Mouse (Mus musculus): ENCODE data around the gene Plxnb1. TPM values are rescaled to one million over a fixed set of nuclear protein-coding genes. Genes with fewer than 3 reads are reported as not detected.
A peak's percentile ranks its signal among the peaks of the same experiment; 100 is the strongest.

Gene Plxnb1
- polyA plus RNA-seq, 1 experiment from 2014 or later: 27.3 TPM

- H3K4me2 ChIP-seq (ENCODE audit: low read depth, low read length, severe bottlenecking): peak overlapping the region; percentile 61
- H3K4me1 ChIP-seq (replicated peaks; ENCODE audit: control insufficient read depth, insufficient read depth, low read length): peaks cover 9% of the 10 kb centered on the region
- H3K27ac ChIP-seq (ENCODE audit: low read depth, low read length): no peak overlapping the region
- H3K9ac ChIP-seq (ENCODE audit: low read length): peak overlapping the region; percentile 74
- no peaks in the 10 kb centered on the region; the same call in 1 of the 2 replicates for H3K36me3 ChIP-seq (ENCODE audit: control insufficient read depth, insufficient read depth, low read length)
- 7% methylated on average over 11 of the region's 11 CpGs for WGBS
- H3K27me3 ChIP-seq (ENCODE audit: control insufficient read depth, insufficient read depth, low read length): no peaks in the 10 kb centered on the region
- ATAC-seq (replicated peaks; ENCODE audit: low FRiP score) (peak; percentile 18), DNase-seq (ENCODE audit: low spot score) (no peak)
- no peaks in the 10 kb centered on the region for H3K9me3 ChIP-seq (ENCODE audit: control insufficient read depth, low read length)
- peak overlapping the region; percentile 66 for H3K4me3 ChIP-seq (ENCODE audit: low read depth, low read length)
Measured at GRCm38 (mm10) chr9:109081749-109082123, 13.5 kb upstream of the Plxnb1 start.

DNA sequence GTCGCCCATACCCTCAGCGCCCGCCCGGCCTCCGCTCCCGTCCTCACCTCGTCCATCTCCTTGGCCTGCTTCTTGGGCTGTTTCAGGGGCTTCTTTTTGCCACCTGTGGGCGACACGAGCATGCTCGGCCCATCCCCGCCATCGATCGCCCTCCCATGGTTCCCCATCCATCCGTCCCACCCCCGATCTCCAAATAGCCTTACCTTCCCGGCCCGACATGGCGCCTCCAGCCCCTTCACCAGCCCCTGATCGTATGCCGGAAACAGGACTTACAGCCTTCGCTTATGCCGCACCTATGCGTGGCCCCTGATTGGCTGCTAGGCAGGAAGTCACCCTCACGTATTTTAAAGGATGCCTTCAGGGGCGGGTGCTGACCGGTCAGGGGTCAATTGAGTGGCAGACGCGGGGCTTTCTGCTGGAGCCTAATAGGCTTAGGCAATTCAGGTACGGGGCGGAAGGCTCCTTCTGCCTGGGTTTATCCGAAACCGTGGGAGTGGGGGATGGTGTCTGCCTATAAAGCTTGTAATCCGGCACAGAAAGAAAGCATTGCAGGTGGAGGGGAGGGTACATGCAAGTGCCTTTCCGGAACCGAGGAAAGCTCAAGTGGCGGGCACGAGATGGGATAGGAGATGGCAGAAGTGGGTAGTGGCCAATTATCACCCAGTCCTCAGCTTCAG, 12.9 kb upstream of the Plxnb1 start, which contains the start of the genes Ccdc51 and Tma7:
Gene Ccdc51 (plus strand): TSS at position 370 of the 677 bp plus-strand sequence.
Gene Tma7 (minus strand): TSS at position 464 of the 677 bp plus-strand sequence.
- Histone ChIP-seq H3K27ac (ENCODE audit: low read depth, low read length) (no peak within 1 kb of the TSS), H3K36me3 (ENCODE audit: control insufficient read depth, insufficient read depth, low read length) (no peaks in the 10 kb centered on the region; the same call in 1 of the 2 replicates), H3K9me3 (ENCODE audit: control insufficient read depth, low read length) (no peaks in the 10 kb centered on the region), H3K4me1 (replicated peaks; ENCODE audit: control insufficient read depth, insufficient read depth, low read length) (peaks cover 9% of the 10 kb centered on the region), H3K4me2 (ENCODE audit: low read depth, low read length, severe bottlenecking) (peak within 1 kb of the TSS; percentile 61), H3K4me3 (ENCODE audit: low read depth, low read length) (peak within 1 kb of the TSS; percentile 66), H3K9ac (ENCODE audit: low read length) (peak within 1 kb of the TSS; percentile 74), H3K27me3 (ENCODE audit: control insufficient read depth, insufficient read depth, low read length) (no peaks in the 10 kb centered on the region)
- under 1% methylated on average over 37 of the region's 37 CpGs for WGBS
- ATAC-seq (replicated peaks; ENCODE audit: low FRiP score) (peak; percentile 96), DNase-seq (ENCODE audit: low spot score) (peak; percentile 91)

GRCm38 (mm10) chr9:109084922-109085321, 10.3 kb upstream of the Plxnb1 start:
- no peaks in the 10 kb centered on the region for H3K9me3 ChIP-seq (ENCODE audit: control insufficient read depth, low read length)

GRCm38 (mm10) chr9:109087987-109088386, 7.2 kb upstream of the Plxnb1 start:
- Histone ChIP-seq H3K4me3 (ENCODE audit: low read depth, low read length) (no peak overlapping the region), H3K9me3 (ENCODE audit: control insufficient read depth, low read length) (no peaks in the 10 kb centered on the region), H3K4me1 (replicated peaks; ENCODE audit: control insufficient read depth, insufficient read depth, low read length) (peaks cover 13% of the 10 kb centered on the region; the same call in 1 of the 2 replicates), H3K9ac (ENCODE audit: low read length) (peak overlapping the region; percentile 9; the same call in 1 of the 2 replicates), H3K27ac (ENCODE audit: low read depth, low read length) (no peak overlapping the region), H3K36me3 (ENCODE audit: control insufficient read depth, insufficient read depth, low read length) (no peaks in the 10 kb centered on the region; the same call in 1 of the 2 replicates), H3K4me2 (ENCODE audit: low read depth, low read length, severe bottlenecking) (no peak overlapping the region), H3K27me3 (ENCODE audit: control insufficient read depth, insufficient read depth, low read length) (no peaks in the 10 kb centered on the region)
- DNase-seq (ENCODE audit: low spot score) (peak; percentile 52), ATAC-seq (replicated peaks; ENCODE audit: low FRiP score) (0 out of 2 replicates have a peak, but pooled peaks have one; percentile 8)
- WGBS: 7% methylated on average over 5 of the region's 5 CpGs

More at GRCm38 (mm10) chr9:109084922-109085321, 10.3 kb upstream of the Plxnb1 start:
- Histone ChIP-seq H3K36me3 (ENCODE audit: control insufficient read depth, insufficient read depth, low read length) (no peaks in the 10 kb centered on the region; the same call in 1 of the 2 replicates), H3K27ac (ENCODE audit: low read depth, low read length) (no peak overlapping the region), H3K9ac (ENCODE audit: low read length) (no peak overlapping the region), H3K27me3 (ENCODE audit: control insufficient read depth, insufficient read depth, low read length) (no peaks in the 10 kb centered on the region), H3K4me2 (ENCODE audit: low read depth, low read length, severe bottlenecking) (no peak overlapping the region), H3K4me1 (replicated peaks; ENCODE audit: control insufficient read depth, insufficient read depth, low read length) (peaks cover 11% of the 10 kb centered on the region), H3K4me3 (ENCODE audit: low read depth, low read length) (no peak overlapping the region)
- whole genome bisulfite sequencing: 22% methylated on average over 2 of the region's 2 CpGs
- no peak for ATAC-seq (replicated peaks; ENCODE audit: low FRiP score)
- no peak for DNase-seq (ENCODE audit: low spot score)

DNA sequence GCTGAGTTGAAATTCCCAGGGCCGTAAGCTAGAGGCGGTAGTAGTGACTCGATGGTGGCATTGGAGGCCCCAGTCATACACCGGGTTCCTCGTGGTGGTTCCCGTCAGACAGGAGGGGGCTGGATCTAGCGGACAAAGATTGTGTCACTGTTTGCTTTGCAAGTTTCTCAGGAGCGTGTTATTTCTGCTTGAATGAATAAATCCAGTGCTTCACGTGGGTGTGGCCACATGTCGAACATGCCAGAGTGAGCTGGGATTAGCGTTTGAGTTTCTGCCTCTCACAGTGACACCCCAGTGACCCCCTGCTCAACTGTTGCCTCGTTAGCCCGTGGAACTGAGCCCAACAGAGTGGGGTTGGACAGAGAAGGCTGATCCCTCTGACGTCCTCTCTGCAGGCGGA, 4.7 kb upstream of the Plxnb1 start:
- Histone ChIP-seq H3K36me3 (ENCODE audit: control insufficient read depth, insufficient read depth, low read length) (no peaks in the 10 kb centered on the region; the same call in 1 of the 2 replicates), H3K9me3 (ENCODE audit: control insufficient read depth, low read length) (no peaks in the 10 kb centered on the region), H3K4me2 (ENCODE audit: low read depth, low read length, severe bottlenecking) (no peak overlapping the region), H3K4me3 (ENCODE audit: low read depth, low read length) (no peak overlapping the region), H3K27me3 (ENCODE audit: control insufficient read depth, insufficient read depth, low read length) (no peaks in the 10 kb centered on the region), H3K9ac (ENCODE audit: low read length) (peak overlapping the region; percentile 20; the same call in 1 of the 2 replicates), H3K4me1 (replicated peaks; ENCODE audit: control insufficient read depth, insufficient read depth, low read length) (peaks cover 19% of the 10 kb centered on the region), H3K27ac (ENCODE audit: low read depth, low read length) (no peak overlapping the region)
- ATAC-seq (replicated peaks; ENCODE audit: low FRiP score) (no peak), DNase-seq (ENCODE audit: low spot score) (peak; percentile 57)
- 24% methylated on average over 15 of the region's 15 CpGs for WGBS

DNA sequence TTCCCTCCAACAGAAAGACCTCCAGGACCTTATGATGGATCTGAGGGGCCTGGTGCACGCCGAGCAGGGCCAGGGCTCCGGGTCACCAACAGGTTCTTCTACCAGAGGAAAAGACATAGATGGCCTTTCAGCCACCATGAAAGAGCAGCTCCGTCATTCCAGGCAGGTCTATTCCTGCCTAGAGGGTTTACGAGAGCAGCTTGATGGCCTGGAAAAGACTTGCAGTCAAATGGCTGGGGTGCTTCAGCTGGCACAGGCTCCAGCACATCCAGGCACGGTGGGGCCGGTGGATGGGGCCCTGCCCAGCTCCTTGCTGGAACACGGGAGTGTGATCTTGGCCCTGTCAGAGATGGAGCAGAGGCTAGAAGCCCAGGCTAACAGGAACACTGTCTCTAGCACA, 3.4 kb upstream of the Plxnb1 start:
- H3K36me3 ChIP-seq (ENCODE audit: control insufficient read depth, insufficient read depth, low read length): no peaks in the 10 kb centered on the region; the same call in 1 of the 2 replicates
- WGBS: 91% methylated on average over 8 of the region's 8 CpGs
- no peak overlapping the region for H3K9ac ChIP-seq (ENCODE audit: low read length)
- H3K4me1 ChIP-seq (replicated peaks; ENCODE audit: control insufficient read depth, insufficient read depth, low read length): peaks cover 21% of the 10 kb centered on the region
- no peaks in the 10 kb centered on the region for H3K27me3 ChIP-seq (ENCODE audit: control insufficient read depth, insufficient read depth, low read length)
- H3K4me2 ChIP-seq (ENCODE audit: low read depth, low read length, severe bottlenecking): no peak overlapping the region
- H3K4me3 ChIP-seq (ENCODE audit: low read depth, low read length): no peak overlapping the region
- ATAC-seq (replicated peaks; ENCODE audit: low FRiP score): no peak
- no peak overlapping the region for H3K27ac ChIP-seq (ENCODE audit: low read depth, low read length)
- DNase-seq (ENCODE audit: low spot score): peak; percentile 51
- no peaks in the 10 kb centered on the region for H3K9me3 ChIP-seq (ENCODE audit: control insufficient read depth, low read length)

DNA sequence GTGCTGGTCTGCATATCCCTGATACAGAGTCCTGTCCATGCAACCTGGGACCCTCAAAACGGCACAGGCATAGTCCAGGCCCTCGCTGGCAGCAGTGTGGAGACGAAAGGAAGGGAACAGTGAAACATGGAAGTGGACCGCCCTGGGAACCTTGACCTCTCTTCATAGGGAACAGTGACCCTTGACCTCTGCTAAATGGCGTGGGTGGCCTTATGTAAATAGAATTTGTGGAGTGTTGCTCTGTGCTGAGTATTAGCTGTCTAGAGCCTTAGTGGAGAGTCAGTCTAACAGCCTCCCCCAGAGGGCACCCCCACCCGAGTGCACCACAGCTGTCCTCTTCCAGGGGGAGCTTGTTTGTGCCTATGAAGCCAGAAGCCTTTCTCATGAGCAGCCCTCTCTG, 2.4 kb upstream of the Plxnb1 start:
- H3K27me3 ChIP-seq (ENCODE audit: control insufficient read depth, insufficient read depth, low read length): no peaks in the 10 kb centered on the region
- no peak overlapping the region for H3K4me2 ChIP-seq (ENCODE audit: low read depth, low read length, severe bottlenecking)
- no peak overlapping the region for H3K9ac ChIP-seq (ENCODE audit: low read length)
- WGBS: 47% methylated on average over 6 of the region's 6 CpGs
- H3K27ac ChIP-seq (ENCODE audit: low read depth, low read length): no peak overlapping the region
- DNase-seq (ENCODE audit: low spot score): no peak
- peaks cover 22% of the 10 kb centered on the region for H3K4me1 ChIP-seq (replicated peaks; ENCODE audit: control insufficient read depth, insufficient read depth, low read length)
- H3K36me3 ChIP-seq (ENCODE audit: control insufficient read depth, insufficient read depth, low read length): no peaks in the 10 kb centered on the region; the same call in 1 of the 2 replicates
- no peak overlapping the region for H3K4me3 ChIP-seq (ENCODE audit: low read depth, low read length)
- no peak for ATAC-seq (replicated peaks; ENCODE audit: low FRiP score)
- no peaks in the 10 kb centered on the region for H3K9me3 ChIP-seq (ENCODE audit: control insufficient read depth, low read length)

- Histone ChIP-seq H3K9me3 (ENCODE audit: control insufficient read depth, low read length) (no peaks in the 10 kb centered on the region), H3K4me2 (ENCODE audit: low read depth, low read length, severe bottlenecking) (peak overlapping the region; percentile 53), H3K4me1 (replicated peaks; ENCODE audit: control insufficient read depth, insufficient read depth, low read length) (peaks cover 32% of the 10 kb centered on the region), H3K4me3 (ENCODE audit: low read depth, low read length) (peak overlapping the region; percentile 70), H3K27ac (ENCODE audit: low read depth, low read length) (peak overlapping the region; percentile 100; the same call in 1 of the 2 replicates), H3K36me3 (ENCODE audit: control insufficient read depth, insufficient read depth, low read length) (no peaks in the 10 kb centered on the region; the same call in 1 of the 2 replicates), H3K27me3 (ENCODE audit: control insufficient read depth, insufficient read depth, low read length) (no peaks in the 10 kb centered on the region), H3K9ac (ENCODE audit: low read length) (peak overlapping the region; percentile 97)
- WGBS: 19% methylated on average over 11 of the region's 11 CpGs
- ATAC-seq (replicated peaks; ENCODE audit: low FRiP score) (no peak), DNase-seq (ENCODE audit: low spot score) (no peak)
Measured at GRCm38 (mm10) chr9:109093786-109094552, 1.2 kb upstream of the Plxnb1 start.

All from forebrain, embryonic 11.5 days (tissue).